Mouse (Mus musculus) heart, postnatal 0 days (tissue): ENCODE results near the gene Dnah1.

Experiments used
- CTCF ChIP-seq: IDR thresholded peaks from 2 replicates; pipeline ENCODE4 v1.5.1; 2016; ENCODE audit warnings: antibody characterized with exemption, control low read depth, low read depth
- EP300 ChIP-seq: IDR thresholded peaks from 2 replicates; pipeline ENCODE4 v1.6.1; 2016; ENCODE audit warnings: antibody characterized with exemption, low read depth

GRCm38 (mm10) chr14:31228234-31228633 lies 95.5 kb downstream of the Dnah1 start:
- 0 out of 2 replicates have a peak, but pooled peaks have one; percentile 29 for TF ChIP-seq EP300
- no peak for TF ChIP-seq CTCF
